Mouse (Mus musculus): ENCODE measurements around the gene Ptprz1.

DNA sequence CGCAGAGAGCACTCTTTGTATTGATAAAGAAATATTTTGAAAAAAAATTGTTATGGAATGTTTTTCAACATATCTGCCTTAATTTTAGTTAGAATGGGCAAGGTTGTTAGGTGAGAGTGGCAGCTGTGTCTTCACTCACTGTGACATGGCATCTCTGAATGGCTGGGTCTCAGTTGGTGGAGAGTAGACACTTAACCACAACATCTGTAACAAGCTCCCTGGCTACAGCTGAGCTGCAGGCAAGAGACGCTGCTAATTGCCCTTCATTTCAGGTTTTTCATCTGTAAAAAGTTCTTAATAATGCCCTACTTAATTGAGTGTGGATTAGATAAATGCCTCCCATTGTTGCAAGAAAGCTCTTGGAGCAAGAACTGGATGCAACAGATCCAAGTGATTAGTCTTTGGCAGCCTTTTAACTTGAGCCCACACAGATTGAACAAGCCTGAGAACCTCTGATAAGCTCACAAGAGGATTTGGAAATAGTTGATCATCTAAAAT, 57.5 kb downstream of the Ptprz1 start:
- TF ChIP-seq CTCF (IDR thresholded peaks at IDR 0.05; ENCODE audit: control insufficient read depth, insufficient read depth, insufficient read length), result no peak
- TF ChIP-seq MYOD1 (IDR thresholded peaks at IDR 0.05; ENCODE audit: control insufficient read depth, insufficient read length, low read depth), result no peak
- no peak for TF ChIP-seq MAX (IDR thresholded peaks at IDR 0.05)
- no peak for TF ChIP-seq USF1 (IDR thresholded peaks at IDR 0.05; ENCODE audit: low read depth)
- TF ChIP-seq CEBPB (IDR thresholded peaks at IDR 0.05; ENCODE audit: low read depth), result no peak
- TF ChIP-seq MYOG (IDR thresholded peaks at IDR 0.05; ENCODE audit: control insufficient read depth, extremely low read depth, insufficient read length), result no peak

Measured in C2C12 (cell line).